Mouse (Mus musculus) left cerebral cortex, adult 2 months (tissue): ENCODE data around the gene Gdpd1. TPM values are rescaled to one million over a fixed set of nuclear protein-coding genes. Genes with fewer than 3 reads are reported as not detected.

Experiments used
- DNase-seq, 2 experiments: peaks; one replicate each; pipeline ENCODE4 v3.0.0; 2021 to 2022; ENCODE audit warnings: low spot score in 2 of 2, mixed read lengths in 1 of 2; ENCODE audit errors: extremely low spot score in 1 of 2
- H3K27ac ChIP-seq: fragments of 200-600 bp; 2 replicates; pipeline ENCODE4 v1.8.1; 2022
- H3K4me3 ChIP-seq: fragments of 200-600 bp; 2 replicates; pipeline ENCODE4 v1.8.1; 2022
- CTCF ChIP-seq: fragments of 200-600 bp; IDR thresholded peaks from 2 replicates; pipeline ENCODE4 v1.8.1; 2022; ENCODE audit warnings: antibody characterized with exemption, mild to moderate bottlenecking, moderate library complexity
- intact Hi-C: fragments of 180-260 bp; cut with DNase I; formaldehyde crosslinking; loops from one replicate; pipeline ENCODE4 v1.15.1; 2025
- long read RNA-seq, 2 experiments: library from polyadenylated mRNA; stranded (forward); transcript quantifications; one replicate each; pipeline ENCODE4 v2.0.0; 2021; ENCODE audit warnings: borderline mapping rate in 2 of 2
- total RNA-seq, 2 experiments: library from RNA; stranded (reverse); gene quantifications; 2 replicates each; pipeline ENCODE4 v1.2.3; 2021

Gdpd1 gene
- total RNA-seq, result 10 to 100 TPM; 40.1 to 42.4 TPM
- long read RNA-seq, experiment 1, transcript Gdpd1-201 (10 exons, 2,336 nt), result major isoform, 76 of 81 reads
- long read RNA-seq, experiment 1, partial matches to known transcripts, result 1 of 81 reads
- long read RNA-seq, experiment 1, other reads (novel, unspliced or antisense), result 4 of 81 reads
- long read RNA-seq, experiment 2, transcript Gdpd1-201 (10 exons, 2,336 nt), result major isoform, 42 of 44 reads
- long read RNA-seq, experiment 2, partial matches to known transcripts, result 1 of 44 reads
- long read RNA-seq, experiment 2, other reads (novel, unspliced or antisense), result 1 of 44 reads

GRCm38 (mm10) chr11:87073866-87074440 is at the start of gene Gdpd1:
Gene Gdpd1 (minus strand): TSS chr11:87074062.
- DNase-seq, result peak; percentile 89
- Histone ChIP-seq H3K27ac (peak within 1 kb of the TSS; percentile 93), H3K4me3 (peak within 1 kb of the TSS; percentile 88)
- intact Hi-C loops, result loop anchor here (2.0 kb wide), 1 partner anchor 35 kb away; the partner anchor contains the start of genes Prr11 and Ska2
- TF ChIP-seq CTCF, result peak; percentile 27

GRCm38 (mm10) chr11:87121864-87122263 is 48.0 kb upstream of the Gdpd1 start:
- Histone ChIP-seq H3K4me3 (no peak overlapping the region), H3K27ac (no peak overlapping the region)
- no peak for DNase-seq
- TF ChIP-seq CTCF, result no peak
- intact Hi-C loops, result no loop called here

- H3K27ac ChIP-seq, result no peak overlapping the region
- H3K4me3 ChIP-seq, result peak overlapping the region; percentile 68
- intact Hi-C loops, result loop anchor here (2.0 kb wide), 1 partner anchor 16 kb away; the partner anchor contains the start of gene Trim37
- TF ChIP-seq CTCF, result no peak
- DNase-seq, result no peak
These were observed 36.5 kb upstream of the Gdpd1 start for GRCm38 (mm10) chr11:87110172-87110909.

DNA sequence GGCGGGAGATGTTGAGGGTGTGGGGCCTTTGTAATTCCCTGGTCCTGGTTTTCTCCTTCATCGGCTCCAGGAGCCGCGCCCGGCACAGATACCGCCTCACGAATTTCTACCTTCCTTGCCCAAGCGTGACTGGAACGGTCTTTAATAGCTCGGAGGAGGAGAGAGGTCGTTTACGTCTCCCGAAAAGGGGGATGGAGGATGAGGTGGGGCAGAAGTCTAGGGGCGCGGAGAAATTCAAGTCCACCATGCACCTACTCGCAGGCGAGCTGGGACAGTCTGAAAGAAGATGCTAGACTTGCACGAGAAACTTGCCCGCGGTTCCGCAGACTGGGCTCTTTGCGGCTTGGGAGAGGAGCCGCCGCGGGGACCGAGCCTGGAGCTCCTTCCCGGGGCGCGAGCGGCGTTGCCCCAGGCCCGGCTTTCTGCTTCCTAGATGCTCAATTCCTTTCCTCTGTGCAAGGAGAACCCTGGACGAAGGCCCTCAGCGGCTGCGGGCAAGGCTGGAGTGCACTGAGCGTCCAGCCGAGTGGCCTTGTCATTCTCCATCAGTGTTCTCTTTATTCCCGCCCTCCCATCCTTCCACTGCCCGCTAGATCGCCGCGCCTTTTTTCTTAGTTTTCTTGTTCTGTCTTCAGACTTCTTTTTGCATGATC is 35.8 kb upstream of the Gdpd1 start:
- no peak for TF ChIP-seq CTCF
- intact Hi-C loops, result loop anchor here (2.0 kb wide), 3 partner anchors 17 to 35 kb away; partner anchors contain the start of genes Gdpd1, Smg8 and Trim37
- peak overlapping the region; percentile 92 for H3K27ac ChIP-seq
- peak overlapping the region; percentile 68 for H3K4me3 ChIP-seq
- DNase-seq, result peak; percentile 20

GRCm38 (mm10) chr11:87108755-87109518 is 35.1 kb upstream of the Gdpd1 start, which contains the start of gene Ska2:
Gene Ska2 (plus strand): TSS chr11:87109234.
- H3K27ac ChIP-seq, result peak within 1 kb of the TSS; percentile 92
- DNase-seq, result peak; percentile 91 to 97
- no peak for TF ChIP-seq CTCF
- peak within 1 kb of the TSS; percentile 68 for H3K4me3 ChIP-seq
- intact Hi-C loops, result loop anchor here (2.0 kb wide), 2 partner anchors 22 to 34 kb away; partner anchors contain the start of genes Gdpd1 and Smg8

GRCm38 (mm10) chr11:87108409-87108754 is 34.5 kb upstream of the Gdpd1 start, which contains the start of gene Prr11:
Gene Prr11 (minus strand): TSS chr11:87108708.
- no peak for TF ChIP-seq CTCF
- no peak for DNase-seq
- H3K27ac ChIP-seq, result peak within 1 kb of the TSS; percentile 92
- intact Hi-C loops, result loop anchor here (2.0 kb wide), 2 partner anchors 22 to 34 kb away; partner anchors contain the start of genes Gdpd1 and Smg8
- peak within 1 kb of the TSS; percentile 68 for H3K4me3 ChIP-seq

DNA sequence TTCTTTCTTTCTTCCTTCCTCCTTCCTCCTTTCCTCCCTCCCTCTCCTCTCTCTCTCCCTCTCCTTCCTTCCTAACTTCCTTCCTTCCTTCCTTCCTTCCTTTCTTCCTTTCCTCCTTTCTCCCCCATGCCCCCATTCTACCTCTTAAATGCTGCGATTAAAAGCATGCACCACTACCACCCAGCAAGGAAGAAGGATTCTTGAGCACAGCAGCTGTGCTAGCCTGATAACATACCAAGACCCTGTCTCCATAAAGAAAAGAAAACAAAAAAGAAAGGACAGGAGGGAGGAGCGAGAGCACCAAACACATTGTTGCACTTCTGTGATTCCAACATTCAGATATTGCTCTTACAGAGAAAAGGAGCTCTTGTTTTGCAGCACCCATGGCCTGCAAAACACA is 13.3 kb upstream of the Gdpd1 start:
- intact Hi-C loops, result loop anchor here (2.0 kb wide), 1 partner anchor 22 kb away; the partner anchor contains the start of genes Prr11 and Ska2
- H3K27ac ChIP-seq, result peak overlapping the region; percentile 71; the same call in 1 of the 2 replicates
- peak overlapping the region; percentile 76 for H3K4me3 ChIP-seq
- no peak for DNase-seq
- TF ChIP-seq CTCF, result no peak

DNA sequence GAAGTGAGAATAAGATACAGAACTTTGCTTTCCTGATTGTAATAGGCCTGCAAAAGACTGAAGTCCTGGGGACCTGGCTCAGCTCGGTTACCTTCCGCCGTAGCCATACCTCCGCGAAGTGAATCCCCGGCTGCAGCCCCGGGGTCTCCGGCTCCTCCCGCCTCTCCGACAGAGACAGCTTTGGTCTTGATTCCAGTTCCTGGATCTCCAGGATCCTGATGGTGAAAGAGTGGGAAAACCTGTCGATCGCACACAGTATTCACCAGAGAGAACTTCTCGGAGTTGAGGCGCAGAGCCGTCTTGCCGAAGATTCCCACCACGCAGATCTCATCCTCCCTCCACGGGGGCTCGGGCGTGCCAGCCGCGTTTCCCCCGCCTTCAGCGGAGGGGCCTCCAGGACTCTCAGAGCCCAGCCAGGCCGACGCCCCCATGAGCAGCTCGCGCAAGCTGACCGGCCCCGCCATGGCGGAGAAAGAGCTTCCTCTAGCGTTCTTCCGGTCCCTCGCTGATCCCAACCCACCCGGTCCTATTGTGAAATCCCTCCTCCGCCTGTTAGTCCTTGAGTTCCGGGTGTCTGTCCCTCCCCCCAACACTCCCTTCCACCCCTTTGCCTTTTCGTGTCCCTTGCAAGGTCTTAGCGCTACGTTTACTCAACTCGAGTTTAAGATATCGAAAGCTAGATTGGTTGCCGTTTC is 12.6 kb upstream of the Gdpd1 start, which contains the start of gene Smg8:
Gene Smg8, minus strand, starts transcription at position 485 of the 695 bp plus-strand sequence.
- peak; percentile 78 to 79 for DNase-seq
- H3K4me3 ChIP-seq, result peak within 1 kb of the TSS; percentile 76
- intact Hi-C loops, result loop anchor here (2.0 kb wide), 1 partner anchor 22 kb away; the partner anchor contains the start of genes Prr11 and Ska2
- H3K27ac ChIP-seq, result peak within 1 kb of the TSS; percentile 71
- no peak for TF ChIP-seq CTCF

GRCm38 (mm10) chr11:87085461-87085860 is 11.6 kb upstream of the Gdpd1 start:
- intact Hi-C loops, result no loop called here
- DNase-seq, result no peak
- H3K4me3 ChIP-seq, result peak overlapping the region; percentile 76
- no peak for TF ChIP-seq CTCF
- no peak overlapping the region for H3K27ac ChIP-seq

- intact Hi-C loops, result no loop called here
- no peak overlapping the region for H3K4me3 ChIP-seq
- H3K27ac ChIP-seq, result no peak overlapping the region
- TF ChIP-seq CTCF, result no peak
- DNase-seq, result no peak
These were observed 9.8 kb upstream of the Gdpd1 start for GRCm38 (mm10) chr11:87083712-87084111.
